Mouse (Mus musculus) megakaryocyte, embryonic 14.5 days (primary cell): ENCODE measurements around the gene Tmed9. TPM values are rescaled to one million over a fixed set of nuclear protein-coding genes. Genes with fewer than 3 reads are reported as not detected.
A peak's percentile ranks its signal among the peaks of the same experiment; 100 is the strongest.

Experiments
- H3K27me3 ChIP-seq: replicated peaks from 2 replicates; pipeline ENCODE3; 2012; ENCODE audit warnings: inconsistent platforms
- H3K36me3 ChIP-seq: replicated peaks from 2 replicates; pipeline ENCODE3; 2012; ENCODE audit warnings: low read length, inconsistent platforms, mixed read lengths
- H3K4me1 ChIP-seq: 2 replicates; pipeline ENCODE4 v1.6.1; 2012; ENCODE audit warnings: inconsistent platforms
- H3K4me3 ChIP-seq: replicated peaks from 2 replicates; pipeline ENCODE3; 2012; ENCODE audit warnings: moderate library complexity, mild to moderate bottlenecking, inconsistent platforms
- H3K9me3 ChIP-seq: 2 replicates; pipeline ENCODE4 v1.6.1; 2012; ENCODE audit warnings: inconsistent platforms
- FLI1 ChIP-seq: IDR thresholded peaks from 2 replicates; pipeline ENCODE4 v1.6.1; 2012; ENCODE audit warnings: low read length, inconsistent platforms, mixed read lengths
- GATA1 ChIP-seq: IDR thresholded peaks from 3 replicates; pipeline ENCODE4 v1.6.1; 2012; ENCODE audit warnings: mixed read lengths, low read length, inconsistent platforms, borderline replicate concordance
- polyA plus RNA-seq: library from polyadenylated mRNA; stranded (reverse); fragments of >175 nt; gene quantifications from 2 replicates; pipeline ENCODE4 v1.2.3, GENCODE M21; 2012; ENCODE audit warnings: low replicate concordance; ENCODE audit not compliant: insufficient read depth

Tmed9 gene
- polyA plus RNA-seq, 1 experiment, result 240 TPM

DNA sequence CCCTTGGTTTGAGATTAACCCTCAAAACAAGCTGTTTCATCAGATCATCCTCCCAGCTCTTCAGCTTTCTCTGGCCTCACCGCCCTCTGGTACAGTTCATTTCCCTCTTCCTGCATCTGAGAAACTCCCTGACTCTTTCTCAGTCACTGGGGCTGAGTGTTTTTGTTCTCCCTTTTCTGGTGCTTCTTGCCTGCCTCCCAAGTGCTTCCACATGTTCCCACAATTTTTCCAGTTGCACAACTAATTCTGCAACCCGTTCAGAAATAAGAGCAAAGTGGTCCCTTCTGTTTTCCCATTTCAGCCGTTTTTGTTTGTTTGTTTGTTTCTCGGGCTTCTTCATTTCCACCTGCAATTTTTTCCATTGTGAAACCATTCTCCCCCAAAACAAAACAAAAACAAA is 4.6 kb downstream of the Tmed9 start:
- TF ChIP-seq GATA1 (no peak), FLI1 (no peak)
- H3K9me3 ChIP-seq, result peaks cover 7% of the 10 kb centered on the region; the same call in 1 of the 2 replicates
- H3K4me1 ChIP-seq, result peaks cover 31% of the 10 kb centered on the region
- H3K4me3 ChIP-seq, result no peak overlapping the region
- no peaks in the 10 kb centered on the region for H3K27me3 ChIP-seq
- peaks cover 5% of the 10 kb centered on the region for H3K36me3 ChIP-seq

DNA sequence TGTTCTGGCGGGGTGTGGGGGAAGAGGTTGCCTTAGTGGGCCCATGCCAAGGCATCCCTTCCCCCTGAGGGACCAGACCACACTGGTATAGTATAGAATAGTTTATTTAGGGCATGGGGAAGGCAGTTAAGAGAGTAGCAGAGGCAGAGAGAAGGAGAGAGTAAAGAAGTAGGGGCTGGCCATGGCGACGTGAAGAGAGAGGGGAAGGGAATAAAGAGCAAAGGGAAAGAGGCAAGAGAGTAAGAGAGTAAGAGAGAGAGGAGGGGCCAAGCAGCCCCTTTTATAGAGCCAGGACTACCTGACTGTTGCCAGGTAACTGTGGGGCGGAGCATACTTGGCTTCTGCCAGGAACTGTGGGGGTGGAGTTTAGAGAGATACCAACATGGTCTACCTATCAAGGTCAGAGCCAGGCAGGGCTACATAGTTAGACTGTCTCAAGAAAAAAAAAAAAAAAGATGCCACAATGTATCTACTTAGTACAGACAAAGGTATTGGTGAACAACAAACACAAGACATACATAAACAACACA is 18.5 kb downstream of the Tmed9 start:
- no peak for TF ChIP-seq FLI1
- no peak for TF ChIP-seq GATA1
- Histone ChIP-seq H3K4me1 (peaks cover 48% of the 10 kb centered on the region), H3K9me3 (no peaks in the 10 kb centered on the region), H3K36me3 (peaks cover 29% of the 10 kb centered on the region), H3K4me3 (peak overlapping the region; percentile 14), H3K27me3 (no peaks in the 10 kb centered on the region)

DNA sequence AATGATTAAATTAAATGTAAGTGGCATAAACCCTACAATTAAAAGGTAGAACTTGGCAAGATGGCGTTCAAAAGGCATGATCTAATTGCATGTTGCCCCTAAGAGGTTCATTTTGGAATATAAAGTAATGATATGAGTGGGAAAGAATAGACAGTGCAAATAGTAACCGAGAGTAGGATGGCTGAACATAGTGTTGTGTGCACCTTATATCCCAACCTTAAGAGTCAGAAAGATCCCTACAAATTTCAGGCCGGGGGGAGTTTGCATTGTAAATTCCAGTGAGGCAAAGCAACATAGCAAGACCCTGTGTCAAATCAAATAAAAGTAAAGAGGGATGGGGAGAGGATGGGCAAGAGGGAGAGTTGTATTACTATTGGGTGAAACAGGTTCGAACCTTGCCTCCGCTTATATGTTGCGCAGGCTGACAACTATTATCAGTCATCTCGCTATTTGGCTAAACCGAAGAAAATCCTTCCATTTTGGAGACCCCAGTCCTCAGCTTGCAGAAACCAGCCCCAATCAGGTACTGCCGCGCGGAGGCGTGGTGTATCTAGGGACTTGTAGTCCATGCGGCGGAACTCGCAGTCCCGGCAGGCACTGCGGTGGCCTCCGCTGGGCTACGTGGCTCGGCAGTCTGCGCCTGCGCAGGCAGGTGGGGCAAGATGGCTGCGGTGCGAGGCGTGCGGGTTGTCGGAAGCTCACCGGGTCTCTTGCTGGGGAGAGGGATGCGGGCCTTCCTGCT is 19.2 kb downstream of the Tmed9 start:
- Histone ChIP-seq H3K4me1 (peaks cover 48% of the 10 kb centered on the region), H3K27me3 (no peaks in the 10 kb centered on the region), H3K4me3 (peak overlapping the region; percentile 97), H3K9me3 (no peaks in the 10 kb centered on the region), H3K36me3 (peaks cover 34% of the 10 kb centered on the region)
- TF ChIP-seq GATA1, result no peak
- TF ChIP-seq FLI1, result no peak

DNA sequence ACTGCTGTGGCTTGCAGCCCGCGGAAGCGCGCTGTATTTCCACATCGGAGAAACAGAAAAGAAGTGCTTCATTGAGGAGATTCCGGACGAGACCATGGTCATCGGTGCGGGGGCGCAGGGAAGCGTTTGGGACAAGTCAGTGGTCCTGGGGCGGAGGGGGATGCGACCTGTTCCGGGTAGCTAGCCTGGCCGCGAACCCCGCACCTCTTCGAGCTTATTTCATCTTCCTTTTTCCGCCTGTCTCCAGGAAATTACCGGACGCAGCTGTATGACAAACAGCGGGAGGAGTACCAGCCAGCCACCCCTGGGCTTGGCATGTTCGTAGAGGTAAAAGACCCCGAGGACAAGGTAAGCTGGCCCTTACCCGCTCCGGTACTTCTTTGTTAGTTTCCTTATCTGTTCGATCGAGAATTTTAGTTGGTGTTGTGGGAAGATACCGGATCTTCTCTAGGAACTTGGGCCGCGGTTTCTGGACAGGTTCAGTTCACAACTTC is 19.8 kb downstream of the Tmed9 start:
- TF ChIP-seq FLI1 (no peak), GATA1 (no peak)
- H3K4me1 ChIP-seq, result peaks cover 48% of the 10 kb centered on the region
- peaks cover 40% of the 10 kb centered on the region for H3K36me3 ChIP-seq
- no peaks in the 10 kb centered on the region for H3K27me3 ChIP-seq
- H3K9me3 ChIP-seq, result no peaks in the 10 kb centered on the region
- H3K4me3 ChIP-seq, result peak overlapping the region; percentile 97

DNA sequence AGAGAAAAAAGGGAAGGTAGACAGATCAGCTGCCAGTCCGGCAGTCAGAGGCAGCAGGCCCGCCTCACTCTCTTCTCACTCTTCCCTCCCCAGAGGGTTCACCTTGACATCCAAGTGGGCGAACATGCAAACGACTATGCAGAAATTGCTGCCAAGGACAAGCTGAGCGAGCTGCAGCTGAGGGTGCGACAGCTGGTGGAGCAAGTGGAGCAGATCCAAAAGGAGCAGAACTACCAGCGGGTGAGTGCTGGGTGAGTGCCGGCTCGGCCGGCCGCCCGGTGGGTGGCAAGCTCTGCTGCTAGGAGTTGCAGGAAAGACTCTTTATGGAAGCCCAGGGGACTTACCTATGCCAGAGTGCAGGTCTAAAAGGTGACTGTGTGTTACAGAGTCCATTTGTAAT is 21.8 kb downstream of the Tmed9 start:
- Histone ChIP-seq H3K4me3 (no peak overlapping the region), H3K36me3 (peaks cover 42% of the 10 kb centered on the region), H3K4me1 (peaks cover 59% of the 10 kb centered on the region), H3K27me3 (no peaks in the 10 kb centered on the region), H3K9me3 (no peaks in the 10 kb centered on the region)
- TF ChIP-seq FLI1 (no peak), GATA1 (no peak)

DNA sequence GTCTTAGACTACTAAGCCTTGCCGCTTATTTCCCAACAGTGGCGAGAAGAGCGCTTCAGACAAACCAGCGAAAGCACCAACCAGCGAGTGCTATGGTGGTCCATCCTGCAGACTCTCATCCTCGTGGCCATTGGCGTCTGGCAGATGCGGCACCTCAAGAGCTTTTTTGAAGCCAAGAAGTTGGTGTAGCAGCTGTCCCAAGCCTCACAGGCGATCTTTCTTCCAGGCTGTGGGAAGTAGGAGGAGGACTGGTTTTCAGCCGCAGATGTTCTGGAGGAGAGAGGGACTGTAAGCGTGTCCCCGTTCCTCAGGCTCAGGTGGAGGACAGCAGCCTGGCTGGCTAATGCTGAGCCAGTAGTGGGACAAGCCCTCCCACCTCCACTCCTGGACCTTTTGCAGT is 23.3 kb downstream of the Tmed9 start:
- TF ChIP-seq FLI1 (no peak), GATA1 (no peak)
- Histone ChIP-seq H3K36me3 (peaks cover 42% of the 10 kb centered on the region), H3K27me3 (no peaks in the 10 kb centered on the region), H3K4me1 (peaks cover 60% of the 10 kb centered on the region), H3K9me3 (no peaks in the 10 kb centered on the region), H3K4me3 (no peak overlapping the region)

DNA sequence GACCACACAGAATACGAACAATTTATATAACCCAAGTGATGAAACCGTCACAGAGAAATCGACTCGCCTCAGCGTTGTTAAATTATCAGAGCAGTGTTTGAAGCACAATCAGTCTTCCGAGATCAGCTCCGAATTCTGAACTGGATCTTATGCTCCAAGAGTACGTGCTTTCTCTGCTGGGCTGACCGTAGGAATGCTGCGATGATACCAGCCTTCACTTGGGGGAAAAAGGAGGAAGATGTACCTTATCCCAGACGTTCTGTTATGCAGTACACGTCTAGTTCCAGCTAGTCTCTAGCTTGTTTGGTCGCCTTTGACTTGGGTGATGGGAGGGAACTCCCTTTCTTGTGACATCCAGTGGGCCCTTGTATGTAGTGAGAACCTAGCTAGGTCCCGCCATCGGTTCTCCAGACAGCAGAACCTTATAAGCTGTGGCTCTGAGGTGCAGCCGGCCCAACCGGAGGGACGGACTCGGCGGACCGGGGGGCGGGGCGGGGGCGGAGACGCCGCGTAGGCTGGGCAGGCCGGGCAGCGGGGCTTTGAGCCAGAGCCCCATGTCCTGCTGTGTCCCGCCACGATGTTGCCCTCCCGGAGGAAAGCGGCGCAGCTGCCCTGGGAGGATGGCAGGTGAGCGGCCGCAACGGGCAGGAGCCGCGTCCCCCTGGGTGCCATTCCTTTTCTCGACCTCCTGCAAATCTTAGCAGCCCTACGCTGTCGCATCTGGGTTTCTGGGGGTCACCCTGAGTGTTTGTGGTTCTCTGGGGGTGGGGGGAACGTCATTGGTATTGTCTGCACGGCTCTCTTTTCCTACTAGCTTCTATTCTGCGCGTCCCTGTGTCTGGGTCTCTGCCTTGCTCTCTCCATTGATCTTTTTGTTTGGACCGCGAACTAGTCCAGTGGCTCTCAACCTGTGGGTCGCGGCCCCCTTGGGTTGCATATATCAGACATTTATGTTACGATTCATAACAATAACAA is 26.3 kb downstream of the Tmed9 start, which contains the start of gene B4galt7:
Gene B4galt7, plus strand, starts transcription at position 331 of the 975 bp plus-strand sequence.
- no peak for TF ChIP-seq GATA1
- TF ChIP-seq FLI1, result no peak
- Histone ChIP-seq H3K4me3 (peak within 1 kb of the TSS; percentile 99), H3K9me3 (no peaks in the 10 kb centered on the region), H3K4me1 (peaks cover 62% of the 10 kb centered on the region), H3K36me3 (peaks cover 63% of the 10 kb centered on the region), H3K27me3 (no peaks in the 10 kb centered on the region)

DNA sequence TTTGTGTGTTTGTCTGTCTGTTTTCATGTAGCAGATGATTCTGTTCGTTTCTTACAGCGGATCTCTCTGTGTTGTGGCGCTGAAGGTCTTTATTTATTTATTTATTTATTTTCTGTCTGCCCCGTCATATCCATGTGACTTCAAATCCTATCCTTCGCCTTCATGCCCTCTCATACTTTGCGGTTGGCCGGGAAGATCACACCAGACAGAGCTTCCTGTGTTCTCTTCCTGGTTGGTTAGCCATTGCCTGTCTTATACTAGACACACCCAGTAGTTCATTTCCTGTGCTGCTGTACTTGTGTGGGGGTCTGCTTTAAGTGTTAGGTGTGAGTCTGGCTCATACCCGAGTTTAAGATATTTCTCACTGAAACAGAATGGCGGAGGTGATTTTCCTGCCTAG is 27.1 kb downstream of the Tmed9 start:
- TF ChIP-seq FLI1 (0 out of 2 replicates have a peak, but pooled peaks have one; percentile 41), GATA1 (no peak)
- Histone ChIP-seq H3K9me3 (no peaks in the 10 kb centered on the region), H3K27me3 (no peaks in the 10 kb centered on the region), H3K36me3 (peaks cover 62% of the 10 kb centered on the region), H3K4me1 (peaks cover 56% of the 10 kb centered on the region), H3K4me3 (peak overlapping the region; percentile 99)

DNA sequence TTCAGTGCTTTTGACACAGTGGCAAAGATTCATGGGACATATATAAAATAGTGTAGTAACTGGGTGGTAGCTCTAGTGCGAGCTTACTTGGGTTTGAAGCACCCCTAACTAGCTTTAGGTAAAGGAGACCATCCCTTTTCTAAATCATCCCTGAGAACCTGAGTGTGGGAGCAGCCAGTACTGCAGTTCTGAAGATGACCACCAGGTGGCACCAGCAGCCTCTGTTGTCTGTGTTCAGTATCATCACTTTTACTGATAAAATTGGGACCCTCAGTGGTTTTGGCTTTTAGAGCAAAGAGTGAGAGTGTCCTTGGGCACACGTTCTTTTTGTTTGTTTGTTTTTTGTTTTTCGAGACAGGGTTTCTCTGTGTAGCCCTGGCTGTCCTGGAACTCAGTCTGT is 28.1 kb downstream of the Tmed9 start:
- H3K4me3 ChIP-seq, result peak overlapping the region; percentile 52
- H3K9me3 ChIP-seq, result no peaks in the 10 kb centered on the region
- peaks cover 60% of the 10 kb centered on the region for H3K4me1 ChIP-seq
- H3K36me3 ChIP-seq, result peaks cover 62% of the 10 kb centered on the region
- H3K27me3 ChIP-seq, result no peaks in the 10 kb centered on the region
- TF ChIP-seq FLI1 (no peak), GATA1 (no peak)
